Mouse (Mus musculus): ENCODE results near the gene Chmp2b. TPM values are rescaled to one million over a fixed set of nuclear protein-coding genes. Genes with fewer than 3 reads are reported as not detected.
A peak's percentile ranks its signal among the peaks of the same experiment; 100 is the strongest.

Gene Chmp2b
- polyA plus RNA-seq (2012; ENCODE audit: insufficient read depth, insufficient read length, missing spikeins): 33.8 and 45.4 TPM in 2 replicates

DNA sequence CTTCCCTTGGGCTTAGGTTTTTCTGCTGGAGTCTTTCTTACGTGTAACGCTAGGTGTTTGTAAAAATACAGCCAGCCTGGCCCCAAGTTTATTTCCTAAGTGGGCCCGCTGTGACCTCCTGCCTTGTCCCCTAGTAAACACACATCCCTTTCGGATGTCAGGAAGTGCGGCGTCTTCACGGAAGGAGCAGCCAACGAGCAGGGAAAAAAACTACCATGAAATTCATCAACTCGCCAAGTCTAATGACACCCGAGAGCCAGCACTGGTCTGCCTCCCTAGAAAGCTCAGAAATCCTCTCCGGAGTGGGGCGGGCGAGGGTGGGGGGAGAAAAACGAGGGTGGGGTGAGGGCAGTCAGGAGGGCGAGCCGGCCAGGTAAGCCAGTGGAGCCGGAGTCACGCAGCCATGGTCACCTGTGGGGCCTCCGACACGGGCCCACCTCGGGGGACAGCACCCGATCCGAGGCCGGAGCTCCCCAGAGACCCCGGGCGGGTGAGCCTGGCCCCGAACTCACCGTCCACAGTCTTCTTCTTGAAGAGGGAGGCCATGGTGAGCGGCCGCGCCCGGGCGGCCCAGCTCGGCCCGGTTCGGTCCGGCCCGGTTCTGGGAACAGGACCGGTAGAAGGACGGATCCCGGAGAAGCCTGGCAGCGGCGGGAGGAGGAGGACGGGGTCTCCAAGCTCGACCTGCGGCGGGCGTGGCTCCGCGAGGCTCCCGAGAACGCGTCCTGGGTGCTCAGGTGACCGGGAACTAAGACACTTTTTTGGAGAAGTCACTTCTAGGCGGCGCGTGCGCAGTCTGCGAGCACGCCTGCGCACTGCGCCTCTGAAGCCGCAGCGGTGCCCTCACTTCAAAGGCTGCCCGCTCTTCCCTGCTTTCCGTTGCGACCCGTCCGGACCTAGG is at the start of gene Chmp2b:
TSS of gene Chmp2b (minus strand) at position 764 of the 901 bp plus-strand sequence.
- Histone ChIP-seq H3K4me3 (ENCODE audit: insufficient read depth, low read depth, low read length) (peak within 1 kb of the TSS; percentile 99), H3K4me1 (ENCODE audit: control insufficient read depth, insufficient read depth, insufficient read length, low read length) (peaks cover 8% of the 10 kb centered on the region; the same call in 1 of the 2 replicates), H3K27ac (replicated peaks; ENCODE audit: low read depth, low read length) (peak within 1 kb of the TSS; percentile 64; the same call in 1 of the 2 replicates)

DNA sequence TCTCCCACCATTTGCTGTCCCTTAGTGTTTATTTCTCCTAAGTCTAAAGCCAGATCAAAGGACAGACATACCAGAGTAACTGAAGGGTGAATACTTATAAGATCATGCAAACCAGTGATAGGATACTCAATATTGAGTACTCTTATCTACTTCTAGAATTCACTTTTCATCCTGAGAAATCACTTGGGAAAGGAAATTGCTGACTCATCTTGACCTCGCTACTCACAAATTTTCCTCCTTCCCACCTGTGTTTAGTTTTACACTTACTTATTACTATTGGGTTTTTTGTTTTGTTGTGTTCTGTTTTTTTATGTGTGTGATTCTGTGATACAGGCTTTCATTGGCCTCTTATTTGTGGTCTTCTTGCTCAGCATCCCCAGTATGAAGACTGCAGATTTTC is 49.2 kb upstream of the Chmp2b start:
- Histone ChIP-seq H3K4me3 (ENCODE audit: insufficient read depth, low read depth, low read length) (no peak overlapping the region), H3K27ac (replicated peaks; ENCODE audit: low read depth, low read length) (no peak overlapping the region), H3K4me1 (ENCODE audit: control insufficient read depth, insufficient read depth, insufficient read length, low read length) (no peaks in the 10 kb centered on the region)

DNA sequence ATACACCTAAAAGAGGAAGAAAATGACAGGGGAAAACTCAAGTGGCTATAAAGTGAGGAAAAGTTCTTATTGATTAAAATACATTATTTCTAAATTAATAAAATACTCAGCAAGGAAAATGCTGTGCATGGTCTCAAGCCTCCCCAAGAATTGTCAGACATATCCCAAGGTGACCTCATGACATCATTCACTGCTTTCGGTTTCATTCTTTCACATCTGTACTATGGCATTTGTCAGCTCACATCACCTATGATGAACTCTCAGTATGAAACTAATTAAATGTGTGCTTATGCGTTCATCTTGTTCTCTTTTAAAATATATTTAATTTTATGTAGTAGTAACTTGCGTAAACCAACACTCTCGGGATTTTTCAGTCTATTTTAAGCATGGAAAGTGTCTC is 38.3 kb upstream of the Chmp2b start:
- Histone ChIP-seq H3K4me3 (ENCODE audit: insufficient read depth, low read depth, low read length) (no peak overlapping the region), H3K4me1 (ENCODE audit: control insufficient read depth, insufficient read depth, insufficient read length, low read length) (no peaks in the 10 kb centered on the region), H3K27ac (replicated peaks; ENCODE audit: low read depth, low read length) (no peak overlapping the region)

DNA sequence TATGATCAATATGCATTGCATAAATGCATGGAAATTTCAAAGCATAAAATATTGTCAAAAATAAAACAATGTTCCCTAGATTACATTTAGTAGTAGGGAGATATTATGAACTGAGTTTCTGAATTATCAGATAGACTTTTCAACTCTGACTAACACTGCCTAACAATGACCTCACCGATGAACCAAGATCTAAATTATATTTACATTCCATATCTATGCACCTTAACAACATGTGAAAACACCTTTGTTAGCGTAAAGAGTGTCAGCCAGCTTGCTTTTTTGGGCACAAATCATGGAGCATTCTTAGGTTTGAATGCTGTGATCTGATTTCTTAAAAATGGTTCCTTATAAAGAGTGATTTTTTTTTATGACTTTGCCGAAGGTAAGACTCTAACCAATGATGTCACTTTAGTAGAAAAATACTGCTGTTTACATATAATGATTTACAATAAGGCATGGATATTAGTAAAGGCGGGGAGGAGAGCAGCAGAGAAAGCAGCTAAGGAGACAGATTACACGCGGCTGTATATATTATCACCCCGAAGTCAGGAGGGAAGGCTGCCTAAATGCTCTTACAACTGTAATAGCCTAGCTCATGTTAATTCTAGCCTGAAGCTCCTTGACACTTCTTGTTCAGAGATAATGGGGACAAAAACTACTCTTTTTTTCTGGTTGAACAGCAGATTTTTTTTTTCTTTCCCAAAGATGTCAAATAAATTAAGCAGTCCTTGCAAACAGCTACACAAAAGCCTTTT is 23.8 kb upstream of the Chmp2b start:
- Histone ChIP-seq H3K27ac (replicated peaks; ENCODE audit: low read depth, low read length) (no peak overlapping the region), H3K4me1 (ENCODE audit: control insufficient read depth, insufficient read depth, insufficient read length, low read length) (no peaks in the 10 kb centered on the region), H3K4me3 (ENCODE audit: insufficient read depth, low read depth, low read length) (no peak overlapping the region)

DNA sequence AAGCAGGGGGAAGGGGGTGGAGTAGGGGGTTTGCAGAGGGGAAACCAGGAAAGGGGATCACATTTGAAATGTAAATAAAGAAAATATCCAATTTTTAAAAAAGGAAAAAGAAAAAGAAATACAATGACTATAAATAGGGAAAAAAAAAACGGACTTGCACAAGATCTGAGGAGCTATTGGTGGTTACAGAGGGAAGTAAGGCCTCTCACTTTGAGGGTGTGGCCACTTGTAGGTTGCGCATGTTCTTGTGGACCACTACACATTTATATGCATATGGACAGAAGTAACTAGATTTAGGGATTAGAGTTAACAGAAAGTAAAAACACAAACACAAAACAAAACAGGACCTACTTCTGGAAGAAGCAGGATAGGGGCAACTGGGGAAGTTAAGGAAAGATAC is 23.2 kb upstream of the Chmp2b start:
- no peak overlapping the region for H3K4me3 ChIP-seq (ENCODE audit: insufficient read depth, low read depth, low read length)
- no peak overlapping the region for H3K27ac ChIP-seq (replicated peaks; ENCODE audit: low read depth, low read length)
- H3K4me1 ChIP-seq (ENCODE audit: control insufficient read depth, insufficient read depth, insufficient read length, low read length): no peaks in the 10 kb centered on the region

DNA sequence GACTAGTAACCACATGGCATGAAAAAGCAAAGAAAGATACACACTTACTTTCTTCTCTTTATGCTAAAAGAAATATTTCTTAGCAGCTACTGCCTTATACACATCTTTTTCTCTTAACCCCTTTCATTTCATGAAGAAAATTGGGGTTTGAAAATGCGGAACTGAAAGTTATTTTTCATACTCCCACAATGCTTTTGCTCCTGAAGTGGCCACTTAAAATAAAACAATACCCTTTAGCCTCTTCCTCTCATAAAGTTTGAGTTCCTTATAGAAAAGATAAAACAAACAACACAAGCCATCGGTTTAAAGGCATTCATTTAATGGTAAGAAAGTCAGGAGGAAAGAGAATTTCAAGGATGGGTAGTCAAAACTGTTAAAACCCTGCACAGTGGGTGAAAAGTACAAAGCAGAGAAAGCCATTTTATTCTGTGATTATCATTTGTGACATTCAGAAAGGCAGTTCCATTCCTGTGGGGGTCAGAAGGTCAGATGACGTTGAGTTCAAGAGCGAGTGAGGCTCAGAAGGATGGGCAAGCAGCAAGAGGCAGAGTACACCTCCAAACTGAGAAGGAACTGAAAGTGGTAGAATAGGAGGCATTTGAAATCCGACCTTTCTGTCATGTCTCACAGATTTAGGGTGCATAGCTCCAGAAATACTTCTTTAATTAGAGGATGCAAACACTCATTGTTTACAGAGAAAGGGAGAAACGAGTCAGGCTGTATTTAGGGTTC is 14.9 kb upstream of the Chmp2b start:
- Histone ChIP-seq H3K4me3 (ENCODE audit: insufficient read depth, low read depth, low read length) (no peak overlapping the region), H3K27ac (replicated peaks; ENCODE audit: low read depth, low read length) (no peak overlapping the region), H3K4me1 (ENCODE audit: control insufficient read depth, insufficient read depth, insufficient read length, low read length) (no peaks in the 10 kb centered on the region)

DNA sequence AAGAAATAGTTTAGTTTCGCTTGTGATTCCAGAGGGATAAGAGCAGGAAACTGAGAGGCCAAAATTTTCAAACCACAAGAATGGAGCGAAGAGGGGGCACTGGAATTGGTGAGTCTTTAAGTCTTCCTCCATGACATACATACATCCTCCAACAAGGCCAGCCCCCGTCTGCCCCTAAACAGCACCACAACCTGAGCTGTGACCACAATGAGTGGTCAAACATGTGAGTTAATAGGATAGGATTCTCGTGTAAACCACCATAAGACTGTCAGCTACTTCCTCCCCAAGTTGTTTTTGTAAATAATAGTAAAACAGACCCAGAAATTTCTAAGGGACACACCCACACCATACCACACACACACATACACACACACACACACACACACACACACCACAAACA is 6.3 kb upstream of the Chmp2b start:
- no peak overlapping the region for H3K4me3 ChIP-seq (ENCODE audit: insufficient read depth, low read depth, low read length)
- no peak overlapping the region for H3K27ac ChIP-seq (replicated peaks; ENCODE audit: low read depth, low read length)
- no peaks in the 10 kb centered on the region for H3K4me1 ChIP-seq (ENCODE audit: control insufficient read depth, insufficient read depth, insufficient read length, low read length)

DNA sequence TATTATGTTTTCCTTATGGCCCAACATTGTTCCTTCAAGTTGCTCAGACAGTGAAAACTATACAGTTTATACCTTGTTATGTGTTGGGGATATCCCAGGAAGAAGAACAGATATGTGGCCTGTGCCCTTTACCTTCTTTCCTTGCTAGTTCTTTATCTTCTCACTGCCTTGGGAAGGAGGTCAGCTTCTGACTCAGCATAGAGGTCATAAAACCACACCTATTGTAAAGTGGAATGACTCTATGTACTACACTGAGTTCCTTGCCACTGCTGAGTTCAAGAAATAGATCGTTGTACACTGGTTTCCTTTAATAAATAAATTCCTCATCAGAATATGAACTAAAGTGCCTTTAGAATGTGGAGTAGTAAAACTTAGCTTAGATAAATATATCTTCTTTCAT is 2.4 kb upstream of the Chmp2b start:
- Histone ChIP-seq H3K4me3 (ENCODE audit: insufficient read depth, low read depth, low read length) (no peak overlapping the region), H3K27ac (replicated peaks; ENCODE audit: low read depth, low read length) (no peak overlapping the region), H3K4me1 (ENCODE audit: control insufficient read depth, insufficient read depth, insufficient read length, low read length) (peaks cover 6% of the 10 kb centered on the region; the same call in 1 of the 2 replicates)

DNA sequence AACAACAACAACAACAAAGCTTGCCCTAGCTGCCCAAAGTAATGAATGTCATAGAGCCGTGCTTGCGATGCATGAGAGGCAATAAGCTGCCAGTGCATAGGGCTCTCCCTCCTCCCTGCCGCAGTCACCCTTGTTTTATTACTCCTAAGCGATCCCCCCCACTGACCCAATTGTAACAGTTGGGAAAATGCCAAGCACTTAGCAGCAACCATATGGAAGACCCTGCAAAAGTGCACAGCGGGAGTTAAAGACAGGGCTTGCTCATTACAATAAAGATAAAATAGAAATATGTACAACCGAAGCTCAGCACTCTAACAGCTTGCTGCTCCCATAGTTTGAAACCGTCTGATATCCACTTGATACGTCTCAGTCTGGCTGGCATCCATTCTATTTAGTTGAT is 1.8 kb upstream of the Chmp2b start:
- no peak overlapping the region for H3K27ac ChIP-seq (replicated peaks; ENCODE audit: low read depth, low read length)
- no peak overlapping the region for H3K4me3 ChIP-seq (ENCODE audit: insufficient read depth, low read depth, low read length)
- H3K4me1 ChIP-seq (ENCODE audit: control insufficient read depth, insufficient read depth, insufficient read length, low read length): peaks cover 8% of the 10 kb centered on the region; the same call in 1 of the 2 replicates

DNA sequence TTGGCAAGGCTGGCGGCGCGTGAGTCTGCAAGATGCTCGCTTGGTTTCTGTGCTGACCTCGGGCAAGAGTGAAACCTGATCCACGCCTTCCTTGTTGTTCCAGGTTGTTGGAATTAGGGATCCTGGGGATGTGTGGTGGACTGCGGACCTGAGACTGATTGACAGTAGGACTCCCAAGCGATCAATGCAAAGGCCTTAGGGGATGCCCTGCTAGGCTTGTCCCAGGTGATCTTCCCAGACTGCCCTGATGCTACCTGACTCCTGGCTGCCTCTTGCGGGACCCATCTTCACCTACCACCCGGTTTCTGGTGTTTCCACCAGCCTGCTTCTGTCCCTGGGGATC is 309 bp upstream of the Chmp2b start:
- Histone ChIP-seq H3K4me3 (ENCODE audit: insufficient read depth, low read depth, low read length) (peak overlapping the region; percentile 99), H3K27ac (replicated peaks; ENCODE audit: low read depth, low read length) (no peak overlapping the region), H3K4me1 (ENCODE audit: control insufficient read depth, insufficient read depth, insufficient read length, low read length) (peaks cover 8% of the 10 kb centered on the region; the same call in 1 of the 2 replicates)

DNA sequence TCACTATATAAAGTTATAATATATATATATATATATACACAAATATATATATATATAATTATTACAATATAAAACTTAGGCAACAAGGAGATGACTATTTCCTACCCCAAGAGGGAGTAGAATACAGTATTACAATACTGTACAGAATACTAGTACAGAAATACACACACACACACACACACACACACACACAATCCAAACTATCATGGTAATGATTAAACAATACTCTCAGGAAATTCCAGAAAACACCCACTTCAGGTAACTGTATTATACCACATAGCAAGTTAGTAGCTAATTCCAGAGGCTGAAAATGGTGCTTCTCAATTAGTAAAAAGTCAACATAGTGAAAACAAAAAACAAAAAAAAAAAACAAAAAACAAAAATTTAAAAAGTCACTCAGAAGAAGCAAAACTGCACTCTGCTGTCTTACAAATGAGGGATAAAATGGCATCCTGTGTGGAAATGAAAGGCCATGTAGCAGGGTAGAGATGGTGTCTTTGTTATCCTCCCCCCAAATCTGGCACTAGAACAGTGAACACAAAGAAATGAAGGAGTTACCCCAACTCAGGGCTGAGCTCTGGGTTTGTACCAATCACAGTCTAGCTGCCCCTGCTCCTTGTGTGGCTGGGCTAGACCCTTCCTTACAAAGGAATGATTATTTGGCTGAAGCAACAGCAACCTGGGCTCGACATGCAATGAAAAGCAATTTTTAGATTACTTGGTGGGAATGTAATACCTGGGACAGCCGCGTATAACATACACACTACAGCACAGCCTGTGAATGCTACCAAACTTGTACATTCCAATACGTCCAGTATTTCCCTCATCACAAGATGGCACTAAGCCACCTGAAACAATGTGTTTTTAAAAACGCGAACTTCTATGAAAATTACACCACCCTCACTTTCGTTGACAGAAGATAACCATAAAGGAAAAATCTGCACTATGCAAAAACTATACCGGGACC is 1.2 kb downstream of the Chmp2b start:
- H3K27ac ChIP-seq (replicated peaks; ENCODE audit: low read depth, low read length): no peak overlapping the region
- peak overlapping the region; percentile 99 for H3K4me3 ChIP-seq (ENCODE audit: insufficient read depth, low read depth, low read length)
- H3K4me1 ChIP-seq (ENCODE audit: control insufficient read depth, insufficient read depth, insufficient read length, low read length): peaks cover 8% of the 10 kb centered on the region; the same call in 1 of the 2 replicates

DNA sequence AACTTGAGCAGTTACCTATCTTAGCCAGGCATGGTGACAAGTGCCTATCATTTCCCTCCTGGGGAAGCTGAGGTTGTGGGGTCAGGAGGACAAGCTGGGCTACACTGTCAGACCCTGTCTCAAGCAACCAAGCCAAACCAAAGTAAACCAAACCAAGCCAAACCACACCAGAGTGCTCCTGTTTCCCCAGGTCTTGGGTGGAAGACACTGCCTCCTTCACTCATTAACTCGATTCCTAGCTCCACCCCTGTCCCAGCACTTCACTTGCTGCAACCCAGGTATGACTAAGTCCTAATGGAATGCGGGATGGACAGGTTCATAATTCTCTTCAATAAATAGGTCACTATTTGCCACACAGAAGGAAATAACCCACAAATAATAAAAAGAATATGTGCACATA is 2.9 kb downstream of the Chmp2b start:
- Histone ChIP-seq H3K4me1 (ENCODE audit: control insufficient read depth, insufficient read depth, insufficient read length, low read length) (peaks cover 8% of the 10 kb centered on the region; the same call in 1 of the 2 replicates), H3K27ac (replicated peaks; ENCODE audit: low read depth, low read length) (no peak overlapping the region), H3K4me3 (ENCODE audit: insufficient read depth, low read depth, low read length) (no peak overlapping the region)

DNA sequence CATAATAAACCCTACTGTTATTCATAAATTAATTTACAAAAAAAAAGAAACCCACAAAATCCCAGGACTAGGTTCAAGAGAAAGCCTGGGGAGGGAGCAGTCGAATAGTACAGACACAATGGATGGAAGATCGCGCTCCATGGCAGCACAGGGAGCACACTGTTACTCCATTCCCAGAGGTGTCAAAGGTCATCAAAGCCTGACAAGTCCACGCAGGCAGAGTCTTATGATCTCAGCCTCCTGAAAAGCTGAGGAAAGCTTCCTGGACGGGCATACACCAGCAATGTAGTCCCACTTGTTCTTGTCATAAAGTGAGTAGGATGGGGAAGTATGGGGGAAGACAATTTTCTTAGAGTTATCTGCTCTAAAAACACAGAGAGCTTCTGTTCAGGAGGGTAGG is 5.2 kb downstream of the Chmp2b start:
- Histone ChIP-seq H3K27ac (replicated peaks; ENCODE audit: low read depth, low read length) (no peak overlapping the region), H3K4me1 (ENCODE audit: control insufficient read depth, insufficient read depth, insufficient read length, low read length) (peaks cover 9% of the 10 kb centered on the region; the same call in 1 of the 2 replicates), H3K4me3 (ENCODE audit: insufficient read depth, low read depth, low read length) (no peak overlapping the region)

DNA sequence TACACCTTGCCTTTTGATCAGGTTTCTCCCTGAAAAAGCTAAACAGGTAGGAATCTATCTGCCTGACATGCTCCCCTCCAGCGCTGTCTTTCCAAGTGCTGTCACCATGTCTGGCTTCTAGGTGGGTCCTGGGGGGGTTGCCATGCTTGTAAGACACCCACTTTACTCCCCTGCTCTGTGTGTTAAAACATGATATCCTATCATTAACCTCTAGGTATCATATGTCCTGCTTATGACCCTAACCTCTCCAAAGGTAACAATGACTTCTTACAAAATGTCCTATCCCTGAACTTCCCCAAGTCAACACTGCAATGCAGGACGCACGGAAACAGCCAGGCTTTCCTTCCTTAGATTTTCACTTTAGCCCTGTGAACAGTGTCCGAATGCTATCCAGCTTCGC is 8.3 kb downstream of the Chmp2b start:
- Histone ChIP-seq H3K4me1 (ENCODE audit: control insufficient read depth, insufficient read depth, insufficient read length, low read length) (peaks cover 3% of the 10 kb centered on the region; the same call in 1 of the 2 replicates), H3K4me3 (ENCODE audit: insufficient read depth, low read depth, low read length) (no peak overlapping the region), H3K27ac (replicated peaks; ENCODE audit: low read depth, low read length) (peak overlapping the region; percentile 51)
